Mouse (Mus musculus): Measurements from ENCODE around the gene Vapb. TPM values are rescaled to one million over a fixed set of nuclear protein-coding genes. Genes with fewer than 3 reads are reported as not detected.
A peak's percentile ranks its signal among the peaks of the same experiment; 100 is the strongest.

Gene Vapb
- polyA plus RNA-seq, 1 experiment from 2014 or later: 13.8 TPM

DNA sequence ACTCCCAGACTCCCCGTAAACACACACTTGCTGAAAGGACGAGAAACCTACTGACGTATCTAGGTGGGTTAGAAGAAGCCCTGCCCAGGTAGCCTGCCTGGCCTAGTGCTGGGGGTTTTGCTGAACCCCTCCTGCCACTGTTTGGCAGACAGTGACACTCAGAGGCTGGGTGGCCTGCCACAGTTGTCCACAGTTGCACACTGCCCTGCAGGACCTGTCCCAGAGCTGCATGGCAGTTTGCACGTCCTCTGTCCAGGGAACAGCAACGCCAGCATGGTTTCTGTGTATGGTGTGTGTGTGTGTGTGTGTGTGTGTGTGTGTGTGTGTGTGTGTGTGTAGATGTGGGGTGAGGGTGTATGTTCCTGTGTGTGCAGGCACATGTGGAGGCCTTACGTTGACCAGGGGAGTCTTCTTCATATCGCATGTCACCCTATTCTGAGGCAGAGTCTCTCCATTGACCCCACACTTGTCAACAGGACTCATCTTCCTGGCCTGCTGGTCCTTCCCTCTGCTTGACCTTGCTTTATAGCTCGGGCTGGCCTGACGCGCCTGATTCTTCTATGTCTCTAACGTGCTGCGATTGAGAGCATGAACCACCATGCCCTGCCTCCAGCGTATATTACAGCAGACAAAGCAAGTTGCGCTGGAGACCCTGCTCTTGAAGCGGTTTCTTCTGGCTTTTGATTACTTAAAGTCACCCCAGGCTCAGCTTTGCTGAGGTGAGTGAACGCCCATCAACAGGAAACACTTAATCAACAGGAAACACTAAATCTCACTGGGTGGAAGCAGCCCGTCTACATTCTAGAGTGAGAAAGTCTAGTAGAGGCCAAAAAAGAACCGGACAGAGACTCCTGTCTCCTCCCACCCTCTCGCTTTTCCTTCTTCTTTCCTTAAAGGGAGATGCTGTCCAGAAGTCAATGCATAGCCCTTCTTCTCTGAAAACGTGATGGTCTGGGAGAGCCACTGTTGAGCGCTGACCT lies 57.5 kb downstream of the Vapb start:
- no peak for ATAC-seq (ENCODE audit: low FRiP score)
- WGBS: 90% methylated on average over 21 of the region's 21 CpGs
- no peak overlapping the region for H3K9ac ChIP-seq (ENCODE audit: low read length)
- H3K9me3 ChIP-seq (ENCODE audit: control insufficient read depth, low read length): no peaks in the 10 kb centered on the region
- peaks cover 24% of the 10 kb centered on the region for H3K4me1 ChIP-seq (ENCODE audit: control insufficient read depth, insufficient read depth, low read length)
- no peak overlapping the region for H3K4me3 ChIP-seq (ENCODE audit: low read depth, low read length)
- H3K36me3 ChIP-seq (ENCODE audit: control insufficient read depth, insufficient read depth, low read length): no peaks in the 10 kb centered on the region
- no peak overlapping the region for H3K4me2 ChIP-seq
- H3K27me3 ChIP-seq (ENCODE audit: control insufficient read depth, insufficient read depth, low read length): no peaks in the 10 kb centered on the region
- DNase-seq (ENCODE audit: low spot score, missing footprints): peak; percentile 73
- H3K27ac ChIP-seq (ENCODE audit: low read depth, low read length): no peak overlapping the region

DNA sequence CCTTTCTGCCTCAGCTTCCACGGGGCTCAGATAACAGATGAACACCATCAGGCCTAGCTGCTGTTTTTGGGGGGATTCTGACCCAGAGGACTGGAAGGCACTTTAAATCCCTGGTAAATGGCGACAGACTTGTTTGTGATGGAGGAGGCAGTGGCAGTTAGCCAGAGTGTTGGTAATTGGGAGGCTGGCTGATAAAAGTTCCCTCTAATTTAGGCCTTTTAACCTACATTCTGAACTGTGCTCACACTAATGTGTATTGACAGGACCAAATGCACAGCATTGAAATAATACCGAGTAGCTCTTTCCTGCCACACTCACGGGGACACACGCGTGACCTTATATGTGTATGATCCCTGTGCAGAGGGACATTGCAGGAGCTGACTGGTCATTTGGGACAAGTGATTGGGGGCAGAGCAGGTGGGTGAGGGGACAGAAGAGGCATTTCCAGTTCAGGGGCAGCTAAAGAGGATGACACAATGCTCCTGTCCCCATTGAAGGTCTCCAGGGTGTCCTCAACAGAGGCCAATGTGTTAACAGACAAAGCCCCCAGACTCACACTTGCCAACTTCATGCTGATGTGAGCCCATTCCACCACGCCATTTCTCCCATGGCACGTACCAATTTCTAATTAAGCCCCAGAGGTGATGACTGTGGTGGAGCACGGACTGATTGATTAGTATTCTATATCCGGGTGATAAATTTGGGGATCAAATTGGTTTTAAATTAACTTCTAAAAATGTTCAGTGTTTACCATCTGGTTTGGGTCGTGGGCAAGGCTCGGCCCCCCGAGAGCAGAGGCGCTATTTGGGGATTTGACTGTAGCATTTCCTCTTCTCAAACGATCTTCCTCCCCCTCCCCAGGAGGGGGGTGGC lies 58.7 kb downstream of the Vapb start:
- 89% methylated on average over 15 of the region's 15 CpGs for WGBS
- H3K4me2 ChIP-seq: no peak overlapping the region
- H3K4me3 ChIP-seq (ENCODE audit: low read depth, low read length): no peak overlapping the region
- DNase-seq (ENCODE audit: low spot score, missing footprints) (peak; percentile 26), ATAC-seq (ENCODE audit: low FRiP score) (no peak)
- no peaks in the 10 kb centered on the region for H3K9me3 ChIP-seq (ENCODE audit: control insufficient read depth, low read length)
- H3K27ac ChIP-seq (ENCODE audit: low read depth, low read length): no peak overlapping the region
- H3K27me3 ChIP-seq (ENCODE audit: control insufficient read depth, insufficient read depth, low read length): no peaks in the 10 kb centered on the region
- H3K36me3 ChIP-seq (ENCODE audit: control insufficient read depth, insufficient read depth, low read length): no peaks in the 10 kb centered on the region
- H3K9ac ChIP-seq (ENCODE audit: low read length): no peak overlapping the region
- peaks cover 13% of the 10 kb centered on the region for H3K4me1 ChIP-seq (ENCODE audit: control insufficient read depth, insufficient read depth, low read length)

DNA sequence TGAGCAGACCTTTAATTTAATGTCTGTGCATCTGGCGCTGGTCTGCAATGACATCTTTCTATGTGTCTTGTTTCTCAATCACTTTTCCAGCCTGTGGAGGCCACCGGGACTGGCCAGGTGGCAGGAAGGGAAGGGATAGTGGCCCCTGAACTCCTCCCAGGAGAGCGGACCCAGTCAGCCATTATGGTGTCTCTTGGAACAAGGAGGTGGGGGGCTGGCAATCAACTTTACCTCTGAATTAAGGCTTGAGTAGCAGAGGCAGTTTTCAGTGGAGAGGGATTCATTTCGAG lies 59.3 kb downstream of the Vapb start:
- Histone ChIP-seq H3K27ac (ENCODE audit: low read depth, low read length) (no peak overlapping the region), H3K9me3 (ENCODE audit: control insufficient read depth, low read length) (no peaks in the 10 kb centered on the region), H3K27me3 (ENCODE audit: control insufficient read depth, insufficient read depth, low read length) (no peaks in the 10 kb centered on the region), H3K4me2 (no peak overlapping the region), H3K4me3 (ENCODE audit: low read depth, low read length) (no peak overlapping the region), H3K9ac (ENCODE audit: low read length) (no peak overlapping the region), H3K36me3 (ENCODE audit: control insufficient read depth, insufficient read depth, low read length) (no peaks in the 10 kb centered on the region), H3K4me1 (ENCODE audit: control insufficient read depth, insufficient read depth, low read length) (peaks cover 9% of the 10 kb centered on the region; the same call in 1 of the 2 replicates)
- no peak for DNase-seq (ENCODE audit: low spot score, missing footprints)
- WGBS: 79% methylated on average over 4 of the region's 4 CpGs
- ATAC-seq (ENCODE audit: low FRiP score): no peak

DNA sequence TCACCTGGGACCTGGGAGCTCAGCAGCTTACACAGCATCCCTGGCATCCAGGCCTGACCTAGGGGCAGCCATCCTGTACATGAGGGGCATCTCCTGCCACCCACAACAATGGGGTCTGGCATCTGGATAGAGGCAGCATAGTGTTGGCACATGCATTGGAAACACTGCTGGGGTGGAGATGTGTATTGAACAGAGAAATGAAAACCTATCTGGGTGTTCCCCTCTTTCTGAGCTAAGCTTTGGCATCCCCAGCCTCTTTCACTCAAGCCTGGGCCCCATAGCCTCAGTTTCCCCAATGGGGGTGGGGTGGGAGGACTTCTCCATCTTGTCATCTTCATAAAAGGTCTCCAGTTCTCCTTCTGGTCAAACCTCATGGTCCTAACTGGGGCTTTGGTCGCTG lies 62.2 kb downstream of the Vapb start:
- Histone ChIP-seq H3K4me2 (no peak overlapping the region), H3K27me3 (ENCODE audit: control insufficient read depth, insufficient read depth, low read length) (no peaks in the 10 kb centered on the region), H3K9me3 (ENCODE audit: control insufficient read depth, low read length) (no peaks in the 10 kb centered on the region), H3K4me1 (ENCODE audit: control insufficient read depth, insufficient read depth, low read length) (no peaks in the 10 kb centered on the region), H3K36me3 (ENCODE audit: control insufficient read depth, insufficient read depth, low read length) (no peaks in the 10 kb centered on the region), H3K9ac (ENCODE audit: low read length) (no peak overlapping the region), H3K27ac (ENCODE audit: low read depth, low read length) (no peak overlapping the region), H3K4me3 (ENCODE audit: low read depth, low read length) (no peak overlapping the region)
- ATAC-seq (ENCODE audit: low FRiP score) (no peak), DNase-seq (ENCODE audit: low spot score, missing footprints) (peak; percentile 57)
- 94% methylated on average over 1 of the region's 1 CpGs for WGBS

DNA sequence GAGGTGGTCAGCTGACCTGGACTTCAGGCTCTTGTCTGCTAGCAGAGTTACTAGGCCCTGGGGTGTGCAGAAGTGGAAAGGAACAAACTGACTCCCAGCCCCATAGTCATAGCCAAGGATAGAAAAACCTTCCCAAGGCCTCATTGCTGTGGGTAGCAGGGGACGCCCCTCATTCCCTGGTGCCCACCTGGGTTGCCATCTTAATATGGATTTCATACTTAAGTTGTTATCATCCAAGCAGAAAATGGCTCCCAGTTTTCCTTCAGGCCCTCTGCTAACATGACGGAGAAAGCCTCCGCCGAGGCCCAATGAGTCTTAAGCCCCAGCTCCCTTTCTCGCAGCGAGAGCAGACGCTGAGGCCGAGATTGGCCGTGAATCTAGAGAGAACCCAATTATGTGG lies 63.3 kb downstream of the Vapb start:
- Histone ChIP-seq H3K4me3 (ENCODE audit: low read depth, low read length) (no peak overlapping the region), H3K9me3 (ENCODE audit: control insufficient read depth, low read length) (no peaks in the 10 kb centered on the region), H3K27me3 (ENCODE audit: control insufficient read depth, insufficient read depth, low read length) (no peaks in the 10 kb centered on the region), H3K9ac (ENCODE audit: low read length) (no peak overlapping the region), H3K4me2 (no peak overlapping the region), H3K27ac (ENCODE audit: low read depth, low read length) (no peak overlapping the region), H3K4me1 (ENCODE audit: control insufficient read depth, insufficient read depth, low read length) (no peaks in the 10 kb centered on the region), H3K36me3 (ENCODE audit: control insufficient read depth, insufficient read depth, low read length) (no peaks in the 10 kb centered on the region)
- ATAC-seq (ENCODE audit: low FRiP score) (no peak), DNase-seq (ENCODE audit: low spot score, missing footprints) (peak; percentile 73)
- WGBS: 88% methylated on average over 9 of the region's 9 CpGs

DNA sequence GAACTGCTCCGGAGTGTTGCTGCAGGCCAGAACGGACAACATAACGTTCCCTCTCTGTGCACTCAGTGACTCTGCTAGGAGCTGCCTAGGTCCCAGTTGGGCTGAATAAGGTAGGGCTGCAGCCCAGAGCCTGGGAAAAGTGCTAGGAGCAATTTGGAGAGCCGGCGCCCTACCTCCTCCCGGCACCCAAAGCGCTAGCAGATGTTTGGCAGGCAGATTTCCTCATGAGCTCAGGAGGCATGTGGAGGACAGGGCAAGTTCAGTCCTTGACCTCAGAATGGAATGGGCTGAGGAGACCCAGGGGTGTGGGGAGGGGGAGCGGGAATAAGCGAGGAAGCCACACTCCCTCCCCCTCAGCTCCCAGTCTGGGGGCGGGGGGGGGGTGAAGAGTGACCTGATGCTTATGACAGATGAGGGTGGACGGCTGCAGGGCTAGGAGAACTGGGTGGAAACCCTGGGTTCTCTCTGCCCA lies 64.1 kb downstream of the Vapb start:
- Histone ChIP-seq H3K27ac (ENCODE audit: low read depth, low read length) (no peak overlapping the region), H3K4me2 (no peak overlapping the region), H3K36me3 (ENCODE audit: control insufficient read depth, insufficient read depth, low read length) (no peaks in the 10 kb centered on the region), H3K9ac (ENCODE audit: low read length) (no peak overlapping the region), H3K4me1 (ENCODE audit: control insufficient read depth, insufficient read depth, low read length) (no peaks in the 10 kb centered on the region), H3K4me3 (ENCODE audit: low read depth, low read length) (no peak overlapping the region), H3K9me3 (ENCODE audit: control insufficient read depth, low read length) (no peaks in the 10 kb centered on the region), H3K27me3 (ENCODE audit: control insufficient read depth, insufficient read depth, low read length) (no peaks in the 10 kb centered on the region)
- ATAC-seq (ENCODE audit: low FRiP score) (peak; percentile 26; the same call in 1 of the 2 replicates), DNase-seq (ENCODE audit: low spot score, missing footprints) (peak; percentile 78)
- WGBS: 63% methylated on average over 11 of the region's 11 CpGs

DNA sequence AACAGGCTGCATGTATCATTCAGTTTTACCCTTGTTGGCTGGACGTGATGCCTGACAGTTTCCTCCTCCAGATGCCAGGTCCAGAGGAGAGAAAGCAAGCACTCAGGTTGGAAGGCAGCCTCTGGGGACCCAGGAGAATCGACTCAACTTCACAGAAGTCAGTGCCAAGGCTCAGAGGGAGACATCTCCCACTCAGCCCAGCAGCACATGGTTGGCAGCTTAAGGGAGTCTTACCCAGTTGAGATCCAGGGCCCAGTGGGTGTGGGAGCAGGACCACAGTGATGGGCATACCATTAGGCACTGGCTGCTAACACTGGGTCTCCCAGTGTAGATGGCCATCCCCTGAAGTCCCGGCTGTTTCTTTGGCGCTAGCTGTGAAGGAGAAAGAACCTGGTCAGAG lies 64.9 kb downstream of the Vapb start:
- H3K4me2 ChIP-seq: no peak overlapping the region
- DNase-seq (ENCODE audit: low spot score, missing footprints): peak; percentile 62
- H3K36me3 ChIP-seq (ENCODE audit: control insufficient read depth, insufficient read depth, low read length): no peaks in the 10 kb centered on the region
- H3K4me3 ChIP-seq (ENCODE audit: low read depth, low read length): no peak overlapping the region
- H3K9ac ChIP-seq (ENCODE audit: low read length): no peak overlapping the region
- no peaks in the 10 kb centered on the region for H3K4me1 ChIP-seq (ENCODE audit: control insufficient read depth, insufficient read depth, low read length)
- WGBS: 77% methylated on average over 4 of the region's 4 CpGs
- H3K27me3 ChIP-seq (ENCODE audit: control insufficient read depth, insufficient read depth, low read length): no peaks in the 10 kb centered on the region
- no peaks in the 10 kb centered on the region for H3K9me3 ChIP-seq (ENCODE audit: control insufficient read depth, low read length)
- no peak overlapping the region for H3K27ac ChIP-seq (ENCODE audit: low read depth, low read length)
- ATAC-seq (ENCODE audit: low FRiP score): no peak

DNA sequence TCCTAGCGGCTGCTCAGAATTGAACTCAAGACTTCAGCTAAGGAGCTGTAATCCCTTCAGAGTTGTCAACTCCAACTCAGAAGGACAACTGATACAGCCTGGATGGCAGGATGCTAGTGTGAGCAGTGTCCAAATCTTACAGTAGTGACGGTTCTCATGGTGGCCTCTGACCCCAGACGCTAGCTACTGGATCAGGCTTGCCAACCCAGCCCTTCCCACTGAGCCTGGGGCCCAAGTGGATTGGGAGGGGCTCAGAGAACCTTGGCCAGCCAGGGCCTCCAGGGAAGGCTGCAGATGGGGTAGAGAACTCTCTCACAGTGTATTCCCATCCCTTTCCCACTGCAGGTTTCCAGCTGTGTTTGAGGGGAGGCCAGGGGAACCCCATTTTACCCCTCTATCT lies 65.6 kb downstream of the Vapb start:
- Histone ChIP-seq H3K36me3 (ENCODE audit: control insufficient read depth, insufficient read depth, low read length) (no peaks in the 10 kb centered on the region), H3K4me3 (ENCODE audit: low read depth, low read length) (no peak overlapping the region), H3K27ac (ENCODE audit: low read depth, low read length) (no peak overlapping the region), H3K27me3 (ENCODE audit: control insufficient read depth, insufficient read depth, low read length) (no peaks in the 10 kb centered on the region), H3K9ac (ENCODE audit: low read length) (no peak overlapping the region), H3K9me3 (ENCODE audit: control insufficient read depth, low read length) (no peaks in the 10 kb centered on the region), H3K4me2 (no peak overlapping the region), H3K4me1 (ENCODE audit: control insufficient read depth, insufficient read depth, low read length) (no peaks in the 10 kb centered on the region)
- 71% methylated on average over 3 of the region's 3 CpGs for WGBS
- DNase-seq (ENCODE audit: low spot score, missing footprints): peak; percentile 76
- 0 out of 2 replicates have a peak, but pooled peaks have one; percentile 14 for ATAC-seq (ENCODE audit: low FRiP score)

DNA sequence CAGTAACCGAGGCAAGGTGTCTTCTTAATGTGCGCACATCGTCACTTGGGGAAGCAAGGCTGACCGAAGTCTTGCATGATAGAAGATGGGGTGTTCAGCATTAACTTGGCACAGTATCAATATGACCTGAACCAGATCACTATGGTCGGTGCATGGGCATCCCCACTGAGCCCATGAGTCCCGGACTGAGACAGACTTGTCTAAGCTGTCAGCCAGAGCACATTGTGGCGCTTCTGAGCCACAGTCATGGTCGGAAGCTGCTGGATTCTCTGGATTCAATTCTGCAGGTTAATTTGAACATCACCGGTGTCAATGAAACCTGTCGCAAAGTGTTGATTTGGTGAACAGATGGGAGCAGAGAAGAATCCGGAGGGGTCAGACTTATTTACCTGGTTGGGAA lies 66.5 kb downstream of the Vapb start:
- no peaks in the 10 kb centered on the region for H3K4me1 ChIP-seq (ENCODE audit: control insufficient read depth, insufficient read depth, low read length)
- 93% methylated on average over 11 of the region's 11 CpGs for WGBS
- no peaks in the 10 kb centered on the region for H3K27me3 ChIP-seq (ENCODE audit: control insufficient read depth, insufficient read depth, low read length)
- no peaks in the 10 kb centered on the region for H3K9me3 ChIP-seq (ENCODE audit: control insufficient read depth, low read length)
- no peak overlapping the region for H3K4me2 ChIP-seq
- peak; percentile 59 for DNase-seq (ENCODE audit: low spot score, missing footprints)
- ATAC-seq (ENCODE audit: low FRiP score): no peak
- H3K27ac ChIP-seq (ENCODE audit: low read depth, low read length): no peak overlapping the region
- no peak overlapping the region for H3K9ac ChIP-seq (ENCODE audit: low read length)
- no peaks in the 10 kb centered on the region for H3K36me3 ChIP-seq (ENCODE audit: control insufficient read depth, insufficient read depth, low read length)
- H3K4me3 ChIP-seq (ENCODE audit: low read depth, low read length): no peak overlapping the region
